Mouse (Mus musculus) lung, postnatal 0 days (tissue): ENCODE data around the gene Klhl29.

ENCODE experiments used
- CTCF ChIP-seq: IDR thresholded peaks from 2 replicates; pipeline ENCODE4 v1.5.1; 2016; ENCODE audit warnings: antibody characterized with exemption, mild to moderate bottlenecking
- EP300 ChIP-seq: IDR thresholded peaks from 2 replicates; pipeline ENCODE4 v1.6.1; 2016; ENCODE audit warnings: antibody characterized with exemption, mild to moderate bottlenecking, control low read depth

GRCm38 (mm10) chr12:5330496-5331070 is 44.9 kb downstream of the Klhl29 start:
- TF ChIP-seq CTCF (no peak), EP300 (no peak)
